Mouse (Mus musculus) ovary, postnatal 10 days (tissue): ENCODE results near the gene Pygo1.

Source experiments
- DNase-seq: peaks from one replicate; pipeline ENCODE4 v3.0.0; 2022; ENCODE audit warnings: low spot score

The Pygo1 gene

GRCm38 (mm10) chr9:72936301-72936700 is 10.9 kb downstream of the Pygo1 start:
- DNase-seq, result no peak

DNA sequence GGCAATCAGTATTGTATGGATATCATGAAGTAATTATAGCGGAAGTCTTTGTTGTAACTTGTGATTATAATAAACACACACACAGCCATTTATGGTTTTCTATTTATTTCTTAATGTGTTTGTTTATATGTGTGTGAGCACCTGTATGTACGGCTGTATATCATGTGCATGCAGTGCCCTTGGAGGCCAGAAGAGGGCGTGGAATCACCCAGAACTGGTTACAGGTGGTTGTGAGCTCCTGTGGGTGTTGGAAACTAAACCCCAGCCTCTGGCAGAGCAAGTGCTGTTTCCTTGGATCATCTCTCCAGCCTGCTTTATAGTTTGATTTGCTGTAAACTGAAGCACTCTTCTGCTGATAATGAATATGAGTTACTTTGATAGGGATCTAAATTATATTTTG is 18.0 kb downstream of the Pygo1 start:
- DNase-seq, result no peak

DNA sequence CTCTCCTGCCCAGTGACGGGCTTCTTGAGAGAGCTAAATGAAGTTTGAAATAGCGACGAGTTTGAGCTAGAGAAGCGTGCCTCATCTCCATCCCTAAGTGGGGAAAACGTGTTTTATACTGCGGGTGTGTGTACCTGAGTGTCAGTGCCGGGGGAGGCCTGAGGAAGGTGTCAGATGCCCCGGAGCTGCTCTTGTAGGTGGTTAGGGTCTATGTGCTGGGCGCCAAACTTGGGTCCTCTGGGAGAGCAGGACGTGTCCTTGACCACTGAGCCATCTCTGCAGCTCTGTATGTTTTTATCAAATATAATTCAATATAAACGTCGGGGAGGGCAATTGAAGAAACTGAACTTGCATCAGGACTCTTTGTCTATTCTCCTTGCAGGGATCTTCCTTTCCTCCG is 18.8 kb downstream of the Pygo1 start:
- no peak for DNase-seq

GRCm38 (mm10) chr9:72947010-72947409 is 21.6 kb downstream of the Pygo1 start:
- no peak for DNase-seq

GRCm38 (mm10) chr9:72949572-72949971 is 24.1 kb downstream of the Pygo1 start:
- no peak for DNase-seq

- DNase-seq, result no peak
Observed at GRCm38 (mm10) chr9:72954746-72955145, 29.3 kb downstream of the Pygo1 start.

GRCm38 (mm10) chr9:72955546-72955945 is 30.1 kb downstream of the Pygo1 start:
- no peak for DNase-seq

GRCm38 (mm10) chr9:72958521-72959450 is 33.3 kb downstream of the Pygo1 start, which contains the start of the genes Dyx1c1 and Gm44503:
Gene Dyx1c1 (plus strand): TSS chr9:72958785.
Gene Gm44503 (plus strand): TSS chr9:72958852.
- peak; percentile 40 for DNase-seq

DNA sequence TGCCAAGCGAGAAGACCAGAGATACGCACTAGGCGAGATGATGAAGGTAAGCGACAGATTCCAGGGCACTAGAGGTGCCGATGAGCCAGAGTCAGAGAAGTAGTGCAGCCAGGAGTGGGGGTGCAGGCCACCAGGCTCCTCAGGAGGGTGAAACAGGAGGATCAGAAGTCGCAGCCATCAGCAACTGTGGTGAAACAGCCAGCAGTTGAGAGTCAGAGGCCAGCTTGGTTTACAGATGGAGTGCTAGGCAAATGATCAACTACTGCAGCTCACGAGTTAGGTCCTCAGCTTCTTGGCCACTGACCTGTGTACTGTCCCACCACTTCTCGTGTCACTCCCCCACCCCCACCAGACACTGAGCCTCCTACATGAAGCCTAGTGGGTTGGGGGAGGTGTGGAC is 35.9 kb downstream of the Pygo1 start:
- DNase-seq, result no peak

DNA sequence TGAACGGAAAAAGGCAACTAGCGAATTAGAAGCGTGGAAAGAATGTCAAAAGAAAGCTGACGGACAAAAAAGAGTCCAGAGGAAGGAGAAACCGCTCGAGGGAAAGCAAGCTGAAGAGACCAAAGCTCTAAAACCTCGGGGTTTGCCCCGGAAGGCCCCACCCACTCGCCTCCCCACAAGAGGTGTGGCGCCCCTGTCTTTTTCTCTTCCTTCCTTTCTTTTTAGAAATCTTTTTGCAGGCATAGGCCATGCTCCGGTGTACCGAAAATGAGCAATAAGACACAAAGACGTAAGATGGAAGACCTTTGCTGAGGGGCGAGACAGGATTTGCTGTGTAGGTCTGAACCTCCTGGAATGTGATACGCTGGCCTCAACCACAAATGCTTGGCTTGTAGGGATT is 36.5 kb downstream of the Pygo1 start:
- no peak for DNase-seq

DNA sequence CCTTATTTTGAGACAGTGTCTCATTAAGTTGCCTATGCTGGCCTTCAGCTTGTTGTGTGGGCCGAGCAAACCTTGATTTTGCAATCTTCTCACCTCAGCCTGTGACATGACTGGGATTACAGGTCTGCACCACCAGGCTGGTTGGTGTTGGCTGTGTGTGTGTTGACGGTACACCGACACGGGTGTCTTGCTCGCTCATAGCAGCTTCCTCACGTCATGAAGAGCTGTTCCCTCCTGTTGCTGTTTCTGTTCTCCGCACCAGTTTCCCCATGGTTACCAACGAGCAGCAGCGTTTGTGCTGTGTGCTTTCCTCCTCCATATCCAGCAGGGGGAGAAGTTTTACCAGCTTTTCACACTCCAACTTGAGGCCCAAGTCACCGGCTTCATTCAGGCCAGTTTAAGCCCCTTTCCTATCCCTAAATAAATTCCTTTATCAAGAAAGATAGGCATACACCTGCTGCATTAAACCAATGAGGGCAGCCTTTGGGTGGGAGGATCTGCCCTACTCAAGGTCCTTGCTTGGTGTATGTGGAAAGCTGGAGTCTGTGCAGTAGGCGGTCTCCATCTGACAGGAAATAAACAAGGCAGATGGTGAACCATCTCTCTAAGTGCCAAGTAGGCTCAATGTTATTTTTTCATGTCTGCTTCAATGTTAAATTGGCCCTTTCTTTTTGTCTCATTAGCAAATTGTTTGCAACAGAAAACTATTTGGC is 43.1 kb downstream of the Pygo1 start:
- no peak for DNase-seq

DNA sequence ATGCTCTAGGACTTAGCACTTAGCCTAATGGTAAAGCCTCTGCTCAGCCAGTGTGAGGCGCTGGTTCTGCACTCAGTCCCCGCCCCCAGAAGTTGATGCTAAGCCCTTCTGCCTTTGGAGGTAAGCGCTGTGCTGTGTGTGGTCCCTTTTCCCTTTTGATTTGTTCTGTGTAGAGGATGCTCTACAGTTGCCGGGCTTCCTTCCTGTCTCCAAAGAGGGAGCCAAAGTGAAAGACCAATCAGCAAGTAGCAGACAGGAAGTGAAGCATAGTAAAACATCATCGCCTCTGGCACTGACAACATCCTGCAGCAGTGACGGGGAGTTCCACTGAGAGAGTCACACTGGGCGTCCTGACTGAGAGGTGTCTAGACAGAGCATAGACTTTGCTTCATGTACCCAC is 44.4 kb downstream of the Pygo1 start:
- DNase-seq, result no peak

DNA sequence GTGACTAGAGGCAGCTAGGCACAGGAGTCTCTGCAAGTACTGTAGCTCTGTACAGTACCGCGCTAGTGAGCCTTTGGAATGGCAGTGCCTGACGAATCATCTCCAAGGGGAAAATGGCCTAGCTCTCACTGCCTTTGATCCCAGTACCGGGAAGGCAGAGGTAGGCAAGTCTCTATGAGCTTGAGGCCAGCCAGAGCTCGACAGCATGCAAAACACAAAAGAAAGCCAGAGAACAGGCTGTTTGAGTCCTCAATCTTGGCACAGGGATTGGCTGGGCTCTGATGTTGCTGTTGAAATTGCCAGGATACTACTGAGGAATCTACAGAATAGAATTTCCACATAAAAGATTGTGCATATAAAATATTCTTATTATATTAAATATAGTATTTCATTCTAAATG is 47.0 kb downstream of the Pygo1 start:
- DNase-seq, result no peak

GRCm38 (mm10) chr9:72972984-72973383 is 47.5 kb downstream of the Pygo1 start:
- no peak for DNase-seq

- no peak for DNase-seq
Observed at GRCm38 (mm10) chr9:72974734-72975133, 49.3 kb downstream of the Pygo1 start.

GRCm38 (mm10) chr9:72975242-72975641 is 49.8 kb downstream of the Pygo1 start:
- DNase-seq, result no peak

GRCm38 (mm10) chr9:72983066-72983465 is 57.6 kb downstream of the Pygo1 start:
- no peak for DNase-seq

GRCm38 (mm10) chr9:72985250-72986220 is 60.1 kb downstream of the Pygo1 start, which contains the start of the genes Ccpg1os and Ccpg1:
Gene Ccpg1os (minus strand): TSS chr9:72985382.
Gene Ccpg1 (plus strand): TSS chr9:72985429.
- peak; percentile 67 for DNase-seq

DNA sequence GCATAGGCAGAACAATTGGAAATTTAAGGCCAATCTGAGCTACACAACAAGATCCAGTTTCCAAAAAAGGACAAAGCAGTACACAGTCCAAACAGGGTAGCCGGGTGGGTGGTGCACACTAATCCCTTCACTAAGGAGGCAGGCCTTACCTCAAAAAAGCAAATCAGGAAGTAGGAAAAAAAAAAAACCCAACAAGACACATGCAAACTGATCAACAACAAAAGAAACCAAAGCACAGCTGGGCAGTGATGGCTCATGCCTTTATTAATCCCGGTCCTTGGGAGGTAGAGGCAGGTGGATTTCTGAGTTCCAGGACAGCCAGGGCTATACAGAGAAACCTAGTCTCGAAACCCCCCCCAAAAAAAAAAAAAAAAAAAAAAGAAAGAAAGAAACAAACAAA is 62.3 kb downstream of the Pygo1 start:
- DNase-seq, result no peak

GRCm38 (mm10) chr9:72988706-72989105 is 63.3 kb downstream of the Pygo1 start:
- no peak for DNase-seq

DNA sequence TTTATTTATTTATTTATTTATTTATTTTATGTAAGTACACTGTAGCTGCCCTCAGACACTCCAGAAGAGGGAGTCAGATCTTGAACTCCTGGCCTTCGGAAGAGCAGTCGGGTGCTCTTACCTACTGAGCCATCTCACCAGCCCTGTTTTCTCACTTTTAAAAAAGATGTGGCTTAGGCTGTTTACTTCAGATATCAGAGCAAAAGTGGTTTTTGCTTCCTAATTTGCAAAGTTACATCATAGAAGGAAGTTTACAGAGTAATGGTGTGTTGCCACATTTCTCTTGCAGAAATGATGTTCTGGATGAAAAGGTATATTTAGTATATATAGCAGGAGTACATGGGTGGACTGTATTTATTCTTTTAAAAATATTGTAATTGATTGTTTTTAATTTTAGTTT is 66.0 kb downstream of the Pygo1 start:
- no peak for DNase-seq

DNA sequence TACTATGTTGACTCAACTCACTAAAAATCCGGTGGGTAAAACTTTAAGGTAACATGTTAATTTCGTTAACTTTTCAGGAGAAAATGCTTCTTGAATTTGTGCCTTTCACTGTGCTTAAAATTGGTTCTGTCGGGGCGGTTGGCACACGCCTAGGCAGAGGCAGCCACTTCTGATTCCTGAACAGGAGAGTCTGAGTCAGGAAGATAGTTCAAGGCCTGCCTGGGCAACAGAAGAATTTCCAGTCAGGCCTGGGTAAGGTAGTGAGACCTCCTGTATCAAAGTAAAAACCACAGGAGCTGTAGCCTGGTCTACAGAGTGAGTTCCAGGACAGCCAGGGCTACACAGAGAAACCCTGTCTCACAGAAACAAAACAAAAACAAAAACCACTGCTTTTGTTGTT is 67.1 kb downstream of the Pygo1 start:
- no peak for DNase-seq
